Mouse (Mus musculus) liver, adult 2 months (tissue): ENCODE measurements around the gene Golga2.

Source experiments
- CTCF ChIP-seq: fragments of 200-500 bp; IDR thresholded peaks from 2 replicates; pipeline ENCODE4 v1.5.1; 2011; ENCODE audit warnings: low read depth, low read length, control low read depth
- POLR2A ChIP-seq: fragments of 200-500 bp; IDR thresholded peaks from 2 replicates; pipeline ENCODE4 v1.6.1; 2011; ENCODE audit warnings: low read length, control low read depth; ENCODE audit not compliant: insufficient read depth; ENCODE audit errors: extremely low read depth

- TF ChIP-seq CTCF (no peak), POLR2A (no peak)
Observed at GRCm38 (mm10) chr2:32320721-32321120, 33.5 kb downstream of the Golga2 start.
